Mouse (Mus musculus) adrenal gland, postnatal 10 days (tissue): Measurements from ENCODE around the gene Fhdc1. TPM values are rescaled to one million over a fixed set of nuclear protein-coding genes. Genes with fewer than 3 reads are reported as not detected.

Source experiments
- DNase-seq: peaks from one replicate; pipeline ENCODE4 v3.0.0; 2021; ENCODE audit warnings: mixed read lengths
- long read RNA-seq, 2 experiments: library from polyadenylated mRNA; stranded (forward); transcript quantifications; one replicate each; pipeline ENCODE4 v2.0.0; 2021
- total RNA-seq, 2 experiments: library from RNA; stranded (reverse); gene quantifications; 2 replicates each; pipeline ENCODE4 v1.2.3; 2021

The Fhdc1 gene
- 10 to 100 TPM; 10.8 to 24.9 TPM for total RNA-seq
- long read RNA-seq, experiment 1, full-length matches to known transcripts: 1 of 2 reads
- long read RNA-seq, experiment 1, partial matches to known transcripts: 0 of 2 reads
- long read RNA-seq, experiment 1, other reads (novel, unspliced or antisense): 1 of 2 reads
- long read RNA-seq, experiment 2, full-length matches to known transcripts: 5 of 10 reads
- long read RNA-seq, experiment 2, partial matches to known transcripts: 1 of 10 reads
- long read RNA-seq, experiment 2, other reads (novel, unspliced or antisense): 4 of 10 reads

- peak; percentile 82 for DNase-seq
Measured at GRCm38 (mm10) chr3:84480006-84480897, at the start of gene Fhdc1. Fhdc1 (minus strand) TSS chr3:84480429.

DNA sequence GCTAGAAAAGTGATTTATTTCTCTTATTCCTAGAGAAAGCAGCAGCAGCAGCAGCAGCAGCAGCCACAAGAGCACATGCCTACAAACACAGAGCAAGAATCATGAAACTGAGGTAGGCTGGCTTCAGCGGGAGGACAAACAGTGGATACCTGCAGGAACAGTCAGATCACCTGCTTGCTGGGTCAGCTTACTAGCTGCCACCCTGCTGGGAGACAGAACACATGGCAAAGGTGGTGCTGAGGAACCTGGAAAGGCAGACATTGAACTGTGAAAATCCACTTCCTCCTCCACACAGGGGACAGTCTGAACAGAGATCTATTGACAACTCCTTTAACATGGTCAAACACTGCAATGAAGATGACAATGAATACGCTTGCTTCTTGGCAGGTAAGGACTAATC, 48.8 kb upstream of the Fhdc1 start:
- no peak for DNase-seq

DNA sequence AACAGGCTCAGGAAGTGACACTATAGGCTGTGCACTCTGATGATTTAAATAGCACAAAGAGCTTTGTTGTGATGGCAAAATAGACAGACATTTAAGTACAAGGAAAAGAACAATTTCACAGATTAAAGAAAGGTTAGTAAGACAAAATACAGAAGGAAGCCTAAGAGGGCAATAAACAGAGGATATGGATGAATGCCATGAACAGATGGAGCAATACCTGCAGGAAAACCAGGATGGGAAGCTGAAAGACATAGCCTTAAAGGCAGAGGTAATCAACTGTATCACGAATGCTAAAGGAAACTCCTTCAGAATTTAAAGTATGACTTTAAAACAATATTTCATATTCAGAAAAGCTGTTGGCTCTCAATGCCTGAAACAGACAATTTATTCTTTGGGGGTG, 44.7 kb upstream of the Fhdc1 start:
- no peak for DNase-seq

DNA sequence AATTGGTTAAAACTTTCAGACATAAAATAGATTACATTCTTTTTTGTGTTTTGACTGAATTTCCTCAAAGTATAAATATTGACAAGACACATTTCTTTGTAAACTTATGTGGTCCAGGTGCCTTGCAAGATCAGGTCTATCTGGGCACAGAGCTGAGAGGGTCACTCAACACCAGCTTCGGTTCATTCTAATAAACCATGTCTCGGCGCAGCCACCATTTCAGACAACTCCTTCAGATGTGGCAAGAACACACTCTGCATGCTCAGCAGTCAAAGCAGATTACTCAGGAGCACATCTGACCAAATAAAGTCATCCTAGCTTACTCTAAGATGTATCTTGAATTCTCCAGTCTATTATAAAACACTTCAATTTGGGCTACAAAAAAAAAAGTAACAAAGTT, 35.9 kb upstream of the Fhdc1 start:
- DNase-seq: no peak

DNA sequence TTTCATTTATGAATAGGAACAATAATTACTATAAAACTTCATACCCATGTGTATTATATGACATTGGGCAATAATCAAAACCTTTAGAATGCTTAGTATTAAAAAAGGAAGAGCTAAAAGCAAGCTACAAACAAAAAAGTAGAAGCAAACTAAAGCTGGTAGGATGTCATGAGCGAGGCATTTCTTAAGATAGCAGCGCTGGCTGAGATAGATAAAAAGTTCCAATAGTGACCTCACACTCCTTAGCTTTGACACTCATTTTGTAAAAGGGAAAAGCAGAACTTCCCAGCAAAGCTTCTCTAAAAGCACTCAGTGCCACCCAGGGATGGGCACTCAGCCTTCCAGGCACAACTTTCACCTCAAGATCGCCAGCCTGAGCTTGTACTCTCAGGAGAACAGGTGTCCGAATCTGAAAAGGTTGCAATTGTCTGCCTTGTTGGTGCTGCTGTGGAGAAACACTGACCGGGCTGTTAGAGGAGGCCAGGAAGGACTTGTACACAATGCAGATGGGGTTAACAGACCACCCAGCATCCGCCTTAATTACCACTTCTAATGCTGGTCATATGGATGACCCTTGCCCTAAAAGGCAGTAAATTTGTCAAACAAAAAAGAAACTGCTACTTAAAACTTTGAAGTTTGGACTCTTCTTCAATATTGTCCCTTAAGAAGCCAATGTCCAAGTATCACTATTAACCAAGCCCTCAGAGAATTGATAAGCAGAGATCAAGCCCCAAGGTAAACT, 32.7 kb upstream of the Fhdc1 start:
- DNase-seq: no peak

- no peak for DNase-seq
Measured at GRCm38 (mm10) chr3:84505193-84505592, 25.0 kb upstream of the Fhdc1 start.

DNA sequence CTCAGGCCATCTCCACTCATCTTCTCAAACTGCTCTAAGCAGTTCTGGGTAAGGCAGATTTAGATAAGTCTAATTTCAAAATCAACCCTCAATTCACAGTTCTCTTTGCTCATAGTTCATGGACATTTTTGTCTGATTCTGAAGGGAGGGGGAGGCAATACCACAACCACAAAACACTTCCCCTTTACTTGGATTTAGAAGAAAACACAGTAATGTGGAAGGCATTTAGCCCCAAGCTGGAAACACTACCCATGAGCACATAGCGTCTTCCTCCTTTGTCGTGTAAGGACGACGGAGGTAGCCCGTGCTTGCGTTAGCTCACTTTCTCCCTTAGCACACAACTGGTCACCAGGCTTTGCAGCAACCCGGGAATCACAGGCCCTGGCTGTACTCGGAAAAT, 24.1 kb upstream of the Fhdc1 start:
- DNase-seq: no peak

DNA sequence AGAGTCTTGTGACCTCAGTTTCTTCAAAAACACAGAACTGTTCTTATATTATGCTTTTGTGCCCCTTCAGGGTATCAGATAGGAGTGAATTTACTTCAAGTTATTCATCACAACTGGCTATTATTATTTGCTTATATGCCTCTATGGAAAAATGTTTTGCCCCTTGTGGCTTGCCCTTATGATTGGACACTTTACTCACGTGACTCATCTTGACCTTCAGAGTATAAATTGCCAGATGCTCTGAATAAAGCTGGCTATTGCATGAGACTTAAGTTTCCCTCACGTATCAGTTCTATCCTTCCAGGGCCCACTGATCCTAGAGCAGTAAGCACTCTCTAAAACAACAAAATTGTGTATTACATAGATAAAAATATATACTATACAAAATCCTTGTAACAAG, 21.9 kb upstream of the Fhdc1 start:
- no peak for DNase-seq

DNA sequence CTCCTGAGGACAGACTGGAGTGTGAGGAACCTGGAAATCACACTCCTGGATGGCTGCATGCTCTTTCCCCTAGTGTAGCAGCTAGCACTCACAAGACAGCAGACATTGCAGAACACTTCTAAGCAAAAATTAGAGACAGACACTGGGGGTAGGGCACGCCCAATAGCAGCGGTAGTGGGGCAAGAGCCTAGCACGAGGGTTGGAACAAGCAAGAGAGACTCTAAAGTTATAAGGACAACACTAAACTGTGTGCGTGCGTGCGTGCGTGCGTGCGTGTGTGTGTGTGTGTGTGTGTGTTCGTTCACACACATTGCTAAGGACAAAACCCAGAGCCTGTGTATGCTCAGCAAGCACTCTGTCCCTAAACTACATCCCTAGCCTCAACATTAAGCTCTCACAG, 20.3 kb upstream of the Fhdc1 start:
- peak; percentile 41 for DNase-seq

- DNase-seq: no peak
Measured at GRCm38 (mm10) chr3:84497718-84498117, 17.5 kb upstream of the Fhdc1 start.

GRCm38 (mm10) chr3:84492657-84493056, 12.4 kb upstream of the Fhdc1 start:
- no peak for DNase-seq

DNA sequence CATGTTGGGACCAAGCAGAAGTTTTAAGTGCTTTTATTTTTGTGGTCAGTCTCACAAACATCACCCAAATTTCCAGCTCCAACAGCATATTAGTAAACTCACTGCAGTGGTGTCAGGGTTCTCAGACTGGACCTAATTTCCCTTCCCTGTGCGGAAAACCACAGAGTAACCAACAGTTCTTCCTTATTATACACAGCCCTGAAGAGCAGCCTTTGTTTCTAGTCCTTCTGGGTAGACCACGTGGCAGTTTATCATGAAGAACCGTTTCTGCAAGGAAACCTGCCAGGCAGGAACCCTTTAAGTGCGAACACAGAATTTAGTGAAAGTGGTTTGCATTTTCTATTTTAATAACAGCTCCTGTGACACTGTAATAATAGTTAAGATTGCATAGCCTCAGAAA, 11.9 kb upstream of the Fhdc1 start:
- no peak for DNase-seq

DNA sequence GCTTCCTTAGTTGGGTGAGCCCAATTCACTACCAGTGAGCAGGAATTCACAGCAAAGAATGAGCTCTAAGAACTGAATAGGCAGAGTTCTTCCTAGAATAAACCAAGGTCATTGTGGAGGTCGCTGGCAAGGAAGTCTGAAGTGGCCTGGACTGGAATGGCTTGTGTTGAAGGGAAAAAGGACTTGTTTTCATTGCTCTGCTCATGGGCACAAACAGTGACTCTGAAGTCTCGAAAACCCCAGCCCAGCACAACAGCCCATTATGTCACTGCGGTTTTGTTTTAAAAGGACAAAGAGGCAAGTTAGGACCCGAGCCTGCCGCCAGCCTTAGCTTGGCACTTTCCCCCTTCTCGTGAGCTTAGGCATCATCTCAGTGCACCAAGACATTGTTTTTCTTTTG, 8.5 kb upstream of the Fhdc1 start:
- no peak for DNase-seq

- no peak for DNase-seq
Measured at GRCm38 (mm10) chr3:84484891-84485290, 4.7 kb upstream of the Fhdc1 start.

DNA sequence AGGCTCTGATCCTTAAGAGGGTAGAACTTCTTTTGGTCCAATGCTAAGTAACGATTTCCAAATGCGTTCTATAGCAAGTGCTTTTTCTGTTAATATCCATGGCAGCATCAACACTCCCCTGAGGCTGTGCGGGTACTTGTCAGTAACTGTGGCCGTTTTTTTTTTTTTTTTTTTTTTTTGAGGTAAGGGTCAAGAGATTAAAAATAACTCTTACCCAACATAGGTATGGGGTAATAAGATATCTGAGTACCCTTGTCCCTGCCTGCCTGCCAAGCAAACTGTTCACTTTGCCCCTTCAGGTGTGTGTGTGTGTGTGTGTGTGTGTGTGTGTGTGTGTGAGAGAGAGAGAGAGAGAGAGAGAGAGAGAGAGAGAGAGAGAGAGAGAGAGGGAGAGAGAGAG, 4.1 kb upstream of the Fhdc1 start:
- no peak for DNase-seq

DNA sequence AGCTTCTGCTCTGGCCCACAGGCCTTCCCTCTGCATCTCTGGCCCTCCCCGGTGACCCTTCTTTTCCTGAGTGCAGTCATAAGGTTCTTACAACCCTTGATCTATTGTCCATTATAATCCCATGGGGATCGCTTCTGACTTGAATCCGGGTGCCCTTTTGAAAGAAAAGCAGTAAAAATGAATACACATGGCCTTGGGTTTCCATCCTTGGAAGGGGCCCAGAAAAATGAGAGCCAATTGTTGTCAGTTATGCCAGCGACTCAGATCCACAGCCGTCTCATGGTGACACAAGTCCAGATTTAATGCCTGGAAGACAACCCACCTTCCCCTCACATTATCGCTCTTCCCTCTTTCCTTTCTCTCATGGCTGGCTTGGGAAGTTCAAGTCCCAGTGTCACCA, 1.9 kb upstream of the Fhdc1 start:
- DNase-seq: peak; percentile 70

GRCm38 (mm10) chr3:84481104-84481503, 875 bp upstream of the Fhdc1 start:
- peak; percentile 70 for DNase-seq

DNA sequence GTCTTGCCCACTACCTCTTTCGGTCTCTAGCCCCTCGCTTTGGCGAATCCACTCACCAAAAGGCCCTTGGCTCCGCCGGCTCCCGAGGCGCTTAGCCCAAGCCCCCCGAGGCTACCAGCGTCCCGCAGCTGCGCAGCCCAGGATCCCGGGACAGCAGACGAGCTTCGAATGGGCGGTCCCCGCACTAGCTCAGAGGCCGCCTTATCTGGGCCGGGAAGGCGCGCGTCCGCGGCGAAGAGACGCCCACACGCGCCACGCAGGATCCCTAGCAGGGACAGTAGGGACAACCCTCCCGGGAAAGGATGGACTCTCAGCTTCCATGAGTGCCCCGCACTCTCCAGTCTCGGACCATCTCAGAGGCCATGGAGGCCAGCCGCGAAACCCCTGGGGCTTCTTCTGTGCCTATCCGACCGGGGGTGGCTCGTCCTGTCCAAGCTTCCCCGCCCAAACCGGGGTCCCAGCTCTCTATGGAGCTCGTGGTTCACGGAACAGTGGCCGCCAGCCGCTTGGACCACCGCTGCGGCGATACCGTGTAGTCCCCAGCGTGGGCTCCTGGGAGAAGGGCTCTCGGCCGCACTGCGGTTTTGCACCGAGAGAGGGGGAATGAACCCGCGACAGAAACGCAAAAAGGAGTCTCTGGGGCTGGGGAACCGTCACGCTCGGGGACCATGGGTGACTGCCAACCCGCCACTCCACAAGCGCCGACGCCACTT, 780 bp downstream of the Fhdc1 start:
- DNase-seq: peak; percentile 85

DNA sequence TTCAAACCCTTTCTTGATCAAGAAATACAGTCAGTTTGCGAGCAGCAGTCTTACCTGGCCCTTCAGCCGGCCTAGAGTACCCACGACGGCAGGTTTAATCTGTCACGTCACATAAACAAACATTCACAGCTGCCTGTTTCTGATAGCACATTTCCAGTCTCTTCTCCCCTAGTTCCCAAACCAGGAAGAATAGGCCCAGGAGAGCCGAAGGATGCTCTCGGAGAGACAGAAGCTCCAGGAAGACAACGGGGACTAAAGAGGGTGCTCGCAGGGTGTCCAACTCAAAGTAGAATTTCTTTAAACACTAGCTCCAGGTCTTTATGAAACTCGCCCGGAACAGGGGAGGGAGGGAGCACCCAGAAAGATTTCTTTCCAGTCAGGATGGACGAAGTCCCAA, 1.3 kb downstream of the Fhdc1 start:
- DNase-seq: no peak

DNA sequence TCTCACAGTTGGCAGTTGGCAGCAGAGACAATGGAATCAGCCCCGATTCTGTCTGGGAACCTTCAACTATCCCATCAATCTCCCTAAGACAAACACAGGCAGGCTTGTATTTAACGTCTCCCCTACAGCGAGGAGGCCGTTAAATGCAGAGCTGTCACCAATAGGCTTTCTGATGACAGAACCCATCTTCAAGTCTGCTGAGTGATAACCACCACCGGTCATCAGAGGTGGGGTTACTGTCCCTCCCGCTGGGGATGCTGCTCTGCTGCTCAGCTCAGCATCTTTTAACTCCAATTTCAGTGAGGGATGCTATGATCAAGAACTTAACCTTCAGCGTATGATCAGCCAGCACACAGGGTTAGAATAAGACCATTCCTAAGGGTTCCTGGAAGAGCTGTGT, 2.0 kb downstream of the Fhdc1 start:
- no peak for DNase-seq

DNA sequence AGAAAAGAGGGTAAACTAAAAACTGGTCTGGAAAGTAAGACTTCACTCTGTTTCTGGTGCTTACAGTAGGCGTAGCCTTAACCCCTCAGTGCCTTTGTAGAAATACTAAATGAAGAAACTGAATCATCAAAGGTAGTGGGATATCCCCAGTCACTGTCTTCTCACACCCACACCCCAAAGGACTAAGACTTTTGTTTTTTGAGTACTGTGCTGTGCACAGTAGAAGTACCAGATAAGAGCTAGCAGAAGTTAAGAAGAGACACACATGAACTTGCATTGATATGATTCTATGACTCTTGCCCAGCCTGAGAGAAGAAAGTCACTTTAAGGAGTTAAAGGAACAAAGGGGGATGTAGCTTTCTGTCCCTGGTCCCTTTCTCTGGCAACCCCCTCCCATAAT, 2.7 kb downstream of the Fhdc1 start:
- no peak for DNase-seq

DNA sequence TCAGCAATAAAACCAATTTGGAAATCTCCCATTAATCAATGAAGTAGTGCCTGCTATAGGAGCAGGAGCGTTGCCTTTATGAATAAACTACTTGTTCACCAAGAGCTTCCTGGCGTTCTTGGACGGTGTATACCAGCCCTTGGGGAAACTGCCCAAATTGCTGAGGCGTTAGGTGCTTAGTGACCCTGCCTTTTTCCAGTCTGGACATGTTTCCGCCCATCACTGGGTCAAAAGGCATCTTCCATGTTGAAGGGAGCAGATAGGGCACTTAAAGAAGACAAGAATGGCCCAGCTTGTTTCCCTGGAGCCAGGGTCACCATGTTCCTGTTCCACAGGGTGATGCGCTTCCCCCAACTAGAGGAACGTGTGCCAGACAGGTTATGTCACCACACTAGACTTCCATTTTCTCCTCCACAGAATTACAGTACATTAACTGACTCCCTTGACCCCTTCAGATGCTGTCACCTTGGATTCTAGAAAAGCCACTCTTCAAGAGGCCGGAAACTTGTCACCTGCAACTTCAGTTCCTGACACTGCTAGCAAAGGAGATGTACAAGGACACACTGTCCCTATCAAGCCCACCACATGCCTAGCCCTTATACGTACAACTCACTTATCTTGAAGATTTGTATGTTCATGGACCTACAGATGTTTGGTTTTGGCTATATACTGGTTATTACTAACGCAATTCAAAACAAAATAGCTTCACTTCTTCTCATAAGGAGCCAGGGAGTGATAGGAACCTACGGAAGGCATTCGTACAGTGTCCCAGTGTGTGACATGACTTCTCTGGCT, 5.1 kb downstream of the Fhdc1 start:
- DNase-seq: no peak
